Mouse (Mus musculus): ENCODE data around the gene Wdr61. TPM values are rescaled to one million over a fixed set of nuclear protein-coding genes. Genes with fewer than 3 reads are reported as not detected.
"Not testable (repeated sequence)": the region's sequence is repeated elsewhere in the genome, so short reads cannot be mapped to it uniquely, and the experiment has no call there.

Gene Wdr61
- polyA plus RNA-seq, 1 experiment from 2014 or later = 155 TPM

DNA sequence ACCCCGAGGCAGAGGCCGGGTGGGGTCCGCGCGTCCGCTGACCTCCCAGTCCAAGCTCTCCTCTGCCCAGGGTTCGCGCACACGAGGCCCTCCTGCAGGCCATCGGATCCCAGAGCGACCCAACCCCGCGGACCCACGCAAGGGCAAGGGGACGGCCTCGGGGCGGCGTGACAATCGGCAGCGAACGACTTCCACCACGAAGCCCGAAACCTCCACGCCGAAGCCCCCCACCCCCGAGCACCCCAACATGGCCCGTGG lies 35.3 kb downstream of the Wdr61 start:
- Histone ChIP-seq H3K27ac (no peak overlapping the region), H3K4me1 (peaks cover 7% of the 10 kb centered on the region), H3K36me3 (no peaks in the 10 kb centered on the region), H3K9ac (peak overlapping the region; percentile 74), H3K9me3 (no peaks in the 10 kb centered on the region), H3K4me2 (replicated peaks) (peak overlapping the region; percentile 91), H3K4me3 (peak overlapping the region; percentile 71), H3K27me3 (peaks cover 29% of the 10 kb centered on the region)
- 10% methylated on average over 27 of the region's 27 CpGs for WGBS
- 0 out of 2 replicates have a peak, but pooled peaks have one; percentile 47 for ATAC-seq (ENCODE audit: insufficient number of reproducible peaks, insufficient read depth, low FRiP score, low TSS enrichment)

DNA sequence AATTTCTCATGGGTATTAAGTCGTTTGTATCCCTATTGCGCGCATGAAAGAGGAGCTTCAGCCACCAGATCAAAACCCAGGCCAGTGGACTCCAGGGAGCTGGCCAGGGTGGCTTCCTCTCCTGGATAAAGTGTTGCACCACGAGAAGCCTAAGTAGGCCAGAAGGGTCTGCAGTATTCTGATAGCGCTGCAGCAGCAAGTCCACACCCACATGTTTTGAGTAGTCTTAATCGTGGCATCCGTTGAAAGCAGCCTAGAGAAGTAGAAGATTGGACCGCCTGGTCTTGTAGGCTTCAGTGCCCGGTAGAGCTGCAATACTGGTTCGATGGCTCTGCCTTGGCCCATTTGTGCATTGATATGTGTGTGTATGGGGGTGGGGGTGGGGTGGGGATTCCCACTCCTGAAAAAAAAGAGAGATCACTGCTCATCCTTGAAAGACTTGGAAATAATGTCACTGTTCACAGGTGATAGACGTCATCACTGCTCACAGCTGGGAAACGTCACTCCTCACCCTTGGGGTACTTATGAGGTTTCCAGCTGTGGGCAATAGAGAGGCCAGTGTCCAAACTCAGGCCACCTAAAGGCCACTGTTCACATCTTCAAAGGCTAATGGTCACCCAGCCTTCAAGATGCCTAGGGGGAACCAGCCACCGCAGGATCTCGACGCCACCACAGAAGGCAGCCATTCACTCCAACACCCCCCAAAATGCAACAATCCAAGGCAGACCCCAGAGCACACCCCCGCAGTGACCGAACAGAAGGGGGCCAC lies 35.8 kb downstream of the Wdr61 start, which contains the start of gene Dnaja4:
TSS of gene Dnaja4 (plus strand) at position 556 of the 769 bp plus-strand sequence.
- 65% methylated on average over 17 of the region's 17 CpGs for whole genome bisulfite sequencing
- no peak within 1 kb of the TSS for H3K27ac ChIP-seq
- peak within 1 kb of the TSS; percentile 71 for H3K4me3 ChIP-seq
- no peaks in the 10 kb centered on the region for H3K9me3 ChIP-seq
- peak within 1 kb of the TSS; percentile 91 for H3K4me2 ChIP-seq (replicated peaks)
- peaks cover 7% of the 10 kb centered on the region for H3K4me1 ChIP-seq
- no peaks in the 10 kb centered on the region for H3K36me3 ChIP-seq
- peaks cover 29% of the 10 kb centered on the region for H3K27me3 ChIP-seq
- no peak for ATAC-seq (ENCODE audit: insufficient number of reproducible peaks, insufficient read depth, low FRiP score, low TSS enrichment)
- H3K9ac ChIP-seq = peak within 1 kb of the TSS; percentile 74

DNA sequence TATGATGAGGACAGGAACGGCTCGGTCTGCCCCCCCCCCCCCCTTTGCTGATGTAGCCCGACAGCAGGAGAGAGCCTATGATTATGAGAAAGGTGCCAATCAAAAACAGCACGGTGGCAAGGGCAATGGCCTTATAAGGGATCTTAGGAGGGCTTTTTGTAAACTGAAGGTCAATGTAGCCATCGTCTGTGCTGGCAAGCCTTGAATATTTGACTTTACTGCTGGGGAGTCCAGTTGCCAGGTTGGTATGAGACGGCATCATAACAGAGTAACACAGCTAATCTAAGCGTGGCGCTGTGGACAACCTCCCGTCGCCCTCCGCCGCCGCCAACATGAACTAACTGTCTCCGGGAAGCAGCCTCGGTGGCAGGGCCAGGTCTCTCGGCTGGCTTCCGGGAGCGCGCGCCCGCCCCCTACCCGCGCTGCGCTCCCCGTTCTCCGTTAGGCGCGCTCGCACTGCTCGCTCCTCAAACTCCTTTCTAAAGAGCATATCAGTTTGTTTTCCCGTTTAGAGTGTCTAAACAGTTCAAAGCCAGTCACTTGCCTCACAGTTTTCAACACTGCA lies 43.0 kb downstream of the Wdr61 start:
- not testable (repeated sequence) for H3K9me3 ChIP-seq; H3K27me3 ChIP-seq; H3K36me3 ChIP-seq; ATAC-seq (ENCODE audit: insufficient number of reproducible peaks, insufficient read depth, low FRiP score, low TSS enrichment); H3K27ac ChIP-seq; H3K4me1 ChIP-seq; H3K9ac ChIP-seq
- Histone ChIP-seq H3K4me3 (peak overlapping the region; percentile 28), H3K4me2 (replicated peaks) (peak overlapping the region; percentile 60)
- 4% methylated on average over 31 of the region's 31 CpGs for WGBS

DNA sequence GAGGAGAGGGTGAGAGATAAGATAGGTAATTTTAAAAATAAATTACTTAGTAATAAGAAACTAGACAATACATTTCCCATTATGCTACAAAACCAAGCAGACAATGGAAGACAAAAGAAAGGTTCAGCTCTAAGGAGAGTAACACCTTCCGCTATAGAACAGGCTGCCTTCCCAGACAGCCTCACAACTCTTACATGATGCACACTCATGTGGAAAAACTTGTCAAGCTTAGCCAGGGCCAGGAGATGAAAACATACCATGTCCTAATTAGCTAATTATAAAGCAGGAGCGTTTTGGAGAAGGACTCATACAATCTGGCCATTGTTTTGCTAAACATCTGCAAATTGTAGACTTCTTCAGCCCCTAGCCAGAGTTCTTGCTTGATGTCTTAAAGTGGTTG lies 43.6 kb downstream of the Wdr61 start:
- not testable (repeated sequence) for H3K27ac ChIP-seq; H3K9me3 ChIP-seq; H3K4me2 ChIP-seq (replicated peaks); H3K4me1 ChIP-seq; H3K27me3 ChIP-seq; H3K36me3 ChIP-seq; ATAC-seq (ENCODE audit: insufficient number of reproducible peaks, insufficient read depth, low FRiP score, low TSS enrichment); H3K9ac ChIP-seq; H3K4me3 ChIP-seq
- 50% methylated on average over 2 of the region's 2 CpGs for WGBS

DNA sequence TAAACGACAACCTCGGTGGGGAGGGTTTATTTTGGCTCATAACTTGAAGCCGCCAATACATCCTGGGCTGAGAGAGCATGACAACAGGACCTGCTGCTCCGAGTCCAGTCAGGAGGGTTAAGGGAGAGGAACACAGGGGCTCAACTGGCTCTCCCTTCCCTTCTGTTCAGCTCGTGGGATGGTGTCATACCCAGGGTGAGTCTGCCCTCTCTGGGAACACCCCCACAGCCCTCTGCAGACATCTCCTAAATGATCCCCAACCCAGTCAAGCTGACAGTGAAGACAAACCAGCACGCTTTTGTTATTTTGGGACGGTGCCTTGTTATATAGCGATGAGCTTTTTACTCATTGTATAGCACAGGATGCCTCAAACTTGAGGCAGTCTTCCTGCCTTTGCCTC lies 44.9 kb downstream of the Wdr61 start:
- Histone ChIP-seq H3K27ac (no peak overlapping the region), H3K9me3 (no peaks in the 10 kb centered on the region), H3K4me3 (no peak overlapping the region), H3K27me3 (peaks cover 6% of the 10 kb centered on the region), H3K36me3 (no peaks in the 10 kb centered on the region), H3K9ac (no peak overlapping the region), H3K4me1 (0 out of 2 replicates have a peak, but pooled peaks cover 3% of the 10 kb centered on the region), H3K4me2 (replicated peaks) (no peak overlapping the region)
- WGBS = 82% methylated on average over 8 of the region's 8 CpGs
- ATAC-seq (ENCODE audit: insufficient number of reproducible peaks, insufficient read depth, low FRiP score, low TSS enrichment) = no peak

DNA sequence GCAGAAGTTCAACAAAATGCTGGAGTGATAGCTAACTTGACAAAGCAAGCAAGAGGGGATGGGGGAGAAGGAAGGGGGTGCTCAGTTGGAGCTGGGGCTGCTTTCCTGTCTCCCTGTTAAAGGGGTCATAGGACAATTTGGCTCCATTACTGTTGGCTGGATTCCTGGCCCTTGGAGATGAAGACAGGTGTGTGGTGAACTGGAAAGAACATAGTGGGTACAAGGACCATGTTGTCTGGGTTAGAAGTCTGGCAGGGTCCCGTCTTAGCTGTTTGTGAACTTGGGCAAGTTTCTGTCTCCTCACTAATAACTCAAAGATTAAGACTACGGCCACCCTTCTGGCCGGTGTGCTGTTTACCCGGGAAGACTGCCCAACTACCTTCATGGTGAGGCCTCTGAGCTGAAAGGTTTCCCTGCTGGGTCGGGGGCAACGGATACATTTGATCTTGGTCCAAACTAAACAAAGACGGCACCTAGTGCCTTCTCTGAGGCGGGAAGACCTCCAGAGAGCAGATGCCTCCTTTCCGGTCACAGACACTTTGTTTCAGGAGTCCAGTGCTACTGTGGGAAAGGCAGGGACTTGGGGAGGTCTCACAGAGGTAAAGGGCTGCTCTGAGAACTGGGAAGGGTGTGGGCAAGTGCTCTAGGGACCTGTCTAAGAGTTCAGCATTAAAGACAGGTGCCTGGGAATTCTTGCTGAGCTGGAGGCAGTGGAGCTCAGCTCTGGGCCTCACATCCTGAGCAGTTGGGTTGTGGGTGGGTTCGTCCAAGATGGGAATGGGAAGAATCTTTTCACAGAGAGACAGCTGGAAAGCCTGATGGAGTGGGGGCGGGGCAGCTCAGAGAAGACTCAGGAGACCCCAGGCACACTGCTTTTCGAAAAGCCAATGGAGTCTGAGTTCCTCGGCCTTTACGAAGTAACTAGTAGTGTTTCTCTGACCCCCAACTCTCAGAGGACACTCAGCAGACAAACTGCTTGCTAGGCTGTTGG lies 46.8 kb downstream of the Wdr61 start:
- H3K4me1 ChIP-seq = 0 out of 2 replicates have a peak, but pooled peaks cover 3% of the 10 kb centered on the region
- ATAC-seq (ENCODE audit: insufficient number of reproducible peaks, insufficient read depth, low FRiP score, low TSS enrichment) = no peak
- no peak overlapping the region for H3K27ac ChIP-seq
- H3K4me3 ChIP-seq = no peak overlapping the region
- H3K36me3 ChIP-seq = no peaks in the 10 kb centered on the region
- no peaks in the 10 kb centered on the region for H3K9me3 ChIP-seq
- no peak overlapping the region for H3K9ac ChIP-seq
- no peak overlapping the region for H3K4me2 ChIP-seq (replicated peaks)
- H3K27me3 ChIP-seq = peaks cover 6% of the 10 kb centered on the region
- WGBS = 64% methylated on average over 14 of the region's 14 CpGs

DNA sequence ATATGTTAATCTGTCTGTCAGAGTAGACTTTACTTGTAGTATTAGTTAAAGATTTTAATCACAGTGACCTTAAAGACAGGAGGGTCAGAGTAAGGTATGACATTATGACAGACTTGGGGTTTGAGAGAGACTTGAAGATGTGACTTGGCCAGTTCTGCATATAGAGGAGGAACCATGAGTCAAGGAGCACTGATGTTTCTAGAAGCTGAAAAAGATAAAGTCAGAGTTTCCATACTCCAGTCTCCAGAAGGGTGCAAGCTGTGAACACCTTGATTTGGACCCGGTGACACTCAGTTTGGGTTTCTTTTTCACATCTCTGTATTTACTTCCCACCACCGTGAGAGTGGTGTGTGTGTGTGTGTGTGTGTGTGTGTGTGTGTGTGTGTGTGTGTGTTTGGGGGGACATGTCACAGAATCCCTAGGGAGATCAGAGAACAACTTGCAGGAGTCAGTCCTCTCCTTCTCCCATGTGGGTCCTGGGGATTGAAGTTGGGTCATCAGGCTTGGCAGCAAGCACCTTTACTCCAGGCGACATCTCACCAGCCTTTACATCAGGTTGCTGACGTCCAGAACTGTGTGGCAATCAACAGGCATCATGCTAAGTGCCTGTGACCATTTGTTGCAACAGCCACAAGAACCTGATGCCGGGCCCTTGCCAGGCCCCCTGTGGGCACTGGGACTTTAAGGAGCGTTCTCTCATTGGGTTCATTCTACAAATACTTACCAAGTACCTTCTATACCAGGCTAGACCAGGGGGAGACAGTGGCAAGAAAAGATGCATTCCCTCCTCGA lies 50.3 kb downstream of the Wdr61 start:
- Histone ChIP-seq H3K9ac (no peak overlapping the region), H3K9me3 (no peaks in the 10 kb centered on the region), H3K4me1 (no peaks in the 10 kb centered on the region), H3K36me3 (no peaks in the 10 kb centered on the region), H3K4me2 (replicated peaks) (no peak overlapping the region), H3K4me3 (no peak overlapping the region), H3K27ac (no peak overlapping the region), H3K27me3 (no peaks in the 10 kb centered on the region)
- 73% methylated on average over 7 of the region's 7 CpGs for WGBS
- ATAC-seq (ENCODE audit: insufficient number of reproducible peaks, insufficient read depth, low FRiP score, low TSS enrichment) = no peak

GRCm38 (mm10) chr9:54682846-54683245 lies 51.5 kb downstream of the Wdr61 start:
- ATAC-seq (ENCODE audit: insufficient number of reproducible peaks, insufficient read depth, low FRiP score, low TSS enrichment) = no peak
- no peak overlapping the region for H3K4me2 ChIP-seq (replicated peaks)
- no peak overlapping the region for H3K27ac ChIP-seq
- no peaks in the 10 kb centered on the region for H3K4me1 ChIP-seq
- H3K4me3 ChIP-seq = no peak overlapping the region
- no peaks in the 10 kb centered on the region for H3K36me3 ChIP-seq
- no peaks in the 10 kb centered on the region for H3K27me3 ChIP-seq
- no peak overlapping the region for H3K9ac ChIP-seq
- H3K9me3 ChIP-seq = no peaks in the 10 kb centered on the region
- 44% methylated on average over 2 of the region's 4 CpGs for WGBS

- ATAC-seq (ENCODE audit: insufficient number of reproducible peaks, insufficient read depth, low FRiP score, low TSS enrichment) = no peak
- no peaks in the 10 kb centered on the region for H3K36me3 ChIP-seq
- WGBS = 2% methylated on average over 14 of the region's 14 CpGs
- H3K4me1 ChIP-seq = no peaks in the 10 kb centered on the region
- no peak overlapping the region for H3K27ac ChIP-seq
- peak overlapping the region; percentile 24 for H3K4me3 ChIP-seq
- H3K27me3 ChIP-seq = peaks cover 6% of the 10 kb centered on the region
- H3K4me2 ChIP-seq (replicated peaks) = peak overlapping the region; percentile 47
- no peaks in the 10 kb centered on the region for H3K9me3 ChIP-seq
- H3K9ac ChIP-seq = peak overlapping the region; percentile 31; the same call in 1 of the 2 replicates
These were observed 57.8 kb downstream of the Wdr61 start for GRCm38 (mm10) chr9:54676531-54676986.

DNA sequence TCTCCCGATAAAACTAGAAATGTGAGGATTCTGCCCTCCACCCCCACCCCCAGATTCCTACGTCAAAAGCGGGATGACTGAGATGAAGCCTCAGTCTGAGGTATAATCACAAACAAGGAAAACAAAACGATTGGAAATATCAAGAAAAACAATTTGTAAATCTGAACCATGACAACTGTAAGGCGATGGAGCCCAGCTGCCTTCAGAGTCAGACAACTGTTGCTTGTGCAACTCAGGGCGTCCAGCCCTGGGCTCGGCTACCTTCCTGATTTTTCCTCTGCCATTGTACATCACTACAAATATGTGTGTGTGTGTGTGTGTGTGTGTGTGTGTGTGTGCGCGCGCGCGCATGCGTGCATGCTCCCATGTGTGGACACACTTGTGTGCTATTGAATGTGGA lies 60.4 kb downstream of the Wdr61 start:
- H3K4me3 ChIP-seq = no peak overlapping the region
- 90% methylated on average over 13 of the region's 13 CpGs for WGBS
- H3K9ac ChIP-seq = no peak overlapping the region
- H3K4me2 ChIP-seq (replicated peaks) = no peak overlapping the region
- ATAC-seq (ENCODE audit: insufficient number of reproducible peaks, insufficient read depth, low FRiP score, low TSS enrichment) = no peak
- no peaks in the 10 kb centered on the region for H3K9me3 ChIP-seq
- H3K27me3 ChIP-seq = peaks cover 6% of the 10 kb centered on the region
- no peaks in the 10 kb centered on the region for H3K4me1 ChIP-seq
- H3K27ac ChIP-seq = no peak overlapping the region
- H3K36me3 ChIP-seq = no peaks in the 10 kb centered on the region

- no peak overlapping the region for H3K4me2 ChIP-seq (replicated peaks)
- no peaks in the 10 kb centered on the region for H3K36me3 ChIP-seq
- no peak overlapping the region for H3K9ac ChIP-seq
- no peak for ATAC-seq (ENCODE audit: insufficient number of reproducible peaks, insufficient read depth, low FRiP score, low TSS enrichment)
- 86% methylated on average over 3 of the region's 3 CpGs for WGBS
- no peak overlapping the region for H3K4me3 ChIP-seq
- H3K27ac ChIP-seq = no peak overlapping the region
- no peaks in the 10 kb centered on the region for H3K27me3 ChIP-seq
- no peaks in the 10 kb centered on the region for H3K9me3 ChIP-seq
- H3K4me1 ChIP-seq = no peaks in the 10 kb centered on the region
These were observed 62.4 kb downstream of the Wdr61 start for GRCm38 (mm10) chr9:54671962-54672361.

Measured in embryonic facial prominence, embryonic 12.5 days (tissue).